Mouse (Mus musculus) bone marrow, adult 2 months (tissue): ENCODE measurements around the gene Rnf208. TPM values are rescaled to one million over a fixed set of nuclear protein-coding genes. Genes with fewer than 3 reads are reported as not detected.

Source experiments
- H3K27ac ChIP-seq: fragments of 200-500 bp; 2 replicates; pipeline ENCODE4 v1.5.1; 2012; ENCODE audit warnings: low read depth, mild to moderate bottlenecking, control low read depth, inconsistent platforms, low read length; ENCODE audit not compliant: control insufficient read depth, poor library complexity, insufficient read depth
- H3K4me1 ChIP-seq: fragments of 200-500 bp; 2 replicates; pipeline ENCODE4 v1.6.1; 2011; ENCODE audit warnings: low read length; ENCODE audit not compliant: control insufficient read depth, insufficient read depth
- H3K4me3 ChIP-seq: fragments of 200-500 bp; replicated peaks from 2 replicates; pipeline ENCODE3; 2011; ENCODE audit warnings: mild to moderate bottlenecking, low read depth, low read length, control low read depth; ENCODE audit not compliant: control insufficient read depth
- CTCF ChIP-seq: fragments of 200-500 bp; IDR thresholded peaks from 2 replicates; pipeline ENCODE4 v1.5.1; 2011; ENCODE audit warnings: low read length, control low read depth; ENCODE audit not compliant: control insufficient read depth, insufficient read depth
- POLR2A ChIP-seq: fragments of 200-500 bp; IDR thresholded peaks from 2 replicates; pipeline ENCODE4 v1.6.1; 2011; ENCODE audit warnings: low read depth, mild to moderate bottlenecking, control low read depth, low read length, borderline replicate concordance; ENCODE audit not compliant: control insufficient read depth
- WGBS: fragments of 180-500 bp; shearing (Covaris S2); methylation state at CpG from one replicate; pipeline ENCODE4 v1.1.7; 2018; 5-methylcytosine and 5-hydroxymethylcytosine counted together
- polyA plus RNA-seq: library from polyadenylated mRNA; stranded (reverse); fragments of >200 nt; gene quantifications from 2 replicates; pipeline ENCODE4 v1.2.4, GENCODE M21; 2011; ENCODE audit warnings: low replicate concordance; ENCODE audit not compliant: missing spikeins, insufficient read depth, insufficient read length

Rnf208 gene
- polyA plus RNA-seq, 1 experiment = 3.1 TPM

GRCm38 (mm10) chr2:25292054-25292544 lies 50.0 kb downstream of the Rnf208 start:
- Histone ChIP-seq H3K4me3 (no peak overlapping the region), H3K27ac (no peak overlapping the region), H3K4me1 (no peaks in the 10 kb centered on the region)
- 8% methylated on average over 43 of the region's 43 CpGs for WGBS
- no peak for TF ChIP-seq POLR2A
- TF ChIP-seq CTCF = no peak

GRCm38 (mm10) chr2:25292856-25293255 lies 50.8 kb downstream of the Rnf208 start:
- Histone ChIP-seq H3K4me3 (no peak overlapping the region), H3K4me1 (no peaks in the 10 kb centered on the region), H3K27ac (no peak overlapping the region)
- WGBS = 0% methylated on average over 1 of the region's 1 CpGs
- TF ChIP-seq POLR2A (no peak), CTCF (peak; percentile 77)

GRCm38 (mm10) chr2:25293706-25294105 lies 51.7 kb downstream of the Rnf208 start:
- no peak for TF ChIP-seq POLR2A
- no peak for TF ChIP-seq CTCF
- H3K4me1 ChIP-seq = no peaks in the 10 kb centered on the region
- H3K4me3 ChIP-seq = no peak overlapping the region
- 75% methylated on average over 9 of the region's 9 CpGs for WGBS
- H3K27ac ChIP-seq = no peak overlapping the region

Other genes starting within 250 kb of the Rnf208 start
- gene Nsmf, start 187.9 kb upstream of the Rnf208 start, polyA plus RNA-seq = 11.3 and 28.2 TPM in 2 replicates
- gene Entpd8, start 162.0 kb upstream of the Rnf208 start, polyA plus RNA-seq = not detected in 2 replicates
- not detected in 2 replicates for gene Noxa1, start 147.1 kb upstream of the Rnf208 start, polyA plus RNA-seq
- gene Nrarp, start 61.5 kb upstream of the Rnf208 start, polyA plus RNA-seq = 1.7 and 2.6 TPM in 2 replicates
- gene Tor4a, start 45.4 kb upstream of the Rnf208 start, polyA plus RNA-seq = 3.9 and 8.9 TPM in 2 replicates
- gene Nelfb, start 30.8 kb upstream of the Rnf208 start, polyA plus RNA-seq = 26.7 and 38.0 TPM in 2 replicates
- gene Stpg3, start 27.6 kb upstream of the Rnf208 start, polyA plus RNA-seq = not detected in 2 replicates
- gene Fam166a, start 23.5 kb upstream of the Rnf208 start, polyA plus RNA-seq = not detected in 2 replicates
- 319 and 327 TPM in 2 replicates for gene Tubb4b, start 17.6 kb upstream of the Rnf208 start, polyA plus RNA-seq
- gene Slc34a3, start 7.9 kb upstream of the Rnf208 start, polyA plus RNA-seq = not detected in 2 replicates
- not detected in 2 replicates for gene Rnf224, start 5.5 kb upstream of the Rnf208 start, polyA plus RNA-seq
- not detected in 2 replicates for gene Cysrt1, start 197 bp downstream of the Rnf208 start, polyA plus RNA-seq
- gene AL732309.1, start 4.6 kb downstream of the Rnf208 start, polyA plus RNA-seq = 9.9 and 22.3 TPM in 2 replicates
- 5.0 and 15.6 TPM in 2 replicates for gene Tmem203, start 13.2 kb downstream of the Rnf208 start, polyA plus RNA-seq
- 1.4 and 17.5 TPM in 2 replicates for gene Tprn, start 20.4 kb downstream of the Rnf208 start, polyA plus RNA-seq
- 48.8 and 65.8 TPM in 2 replicates for gene Ssna1, start 30.2 kb downstream of the Rnf208 start, polyA plus RNA-seq
- gene Anapc2, start 30.2 kb downstream of the Rnf208 start, polyA plus RNA-seq = 20.1 and 34.3 TPM in 2 replicates
- not detected in 2 replicates for gene Tmem210, start 45.9 kb downstream of the Rnf208 start, polyA plus RNA-seq
- gene Lrrc26, start 47.7 kb downstream of the Rnf208 start, polyA plus RNA-seq = not detected in 2 replicates
- 5.0 TPM in 1 of 2 replicates, not detected in the other for gene Grin1, start 76.9 kb downstream of the Rnf208 start, polyA plus RNA-seq
- gene Man1b1, start 90.1 kb downstream of the Rnf208 start, polyA plus RNA-seq = 25.9 and 33.0 TPM in 2 replicates
- 22.8 and 29.5 TPM in 2 replicates for gene Dpp7, start 114.1 kb downstream of the Rnf208 start, polyA plus RNA-seq
- gene Uap1l1, start 123.4 kb downstream of the Rnf208 start, polyA plus RNA-seq = 20.1 and 62.6 TPM in 2 replicates
- gene Sapcd2, start 130.1 kb downstream of the Rnf208 start, polyA plus RNA-seq = 13.7 and 27.3 TPM in 2 replicates
- 0.54 TPM in 1 of 2 replicates, not detected in the other for gene Entpd2, start 153.6 kb downstream of the Rnf208 start, polyA plus RNA-seq
- 3.4 and 22.4 TPM in 2 replicates for gene Npdc1, start 157.1 kb downstream of the Rnf208 start, polyA plus RNA-seq
- gene Fut7, start 181.0 kb downstream of the Rnf208 start, polyA plus RNA-seq = 3.4 and 17.9 TPM in 2 replicates
- 5.0 and 15.0 TPM in 2 replicates for gene Abca2, start 186.4 kb downstream of the Rnf208 start, polyA plus RNA-seq
- gene Clic3, start 214.6 kb downstream of the Rnf208 start, polyA plus RNA-seq = not detected in 2 replicates
- 42.2 and 114 TPM in 2 replicates for gene Paxx, start 218.8 kb downstream of the Rnf208 start, polyA plus RNA-seq
- gene Ptgds, start 227.8 kb downstream of the Rnf208 start, polyA plus RNA-seq = 9.3 TPM in 1 of 2 replicates, not detected in the other